15 mouse cellular contexts compared by ENCODE assay signal in the genomic region with DNA sequence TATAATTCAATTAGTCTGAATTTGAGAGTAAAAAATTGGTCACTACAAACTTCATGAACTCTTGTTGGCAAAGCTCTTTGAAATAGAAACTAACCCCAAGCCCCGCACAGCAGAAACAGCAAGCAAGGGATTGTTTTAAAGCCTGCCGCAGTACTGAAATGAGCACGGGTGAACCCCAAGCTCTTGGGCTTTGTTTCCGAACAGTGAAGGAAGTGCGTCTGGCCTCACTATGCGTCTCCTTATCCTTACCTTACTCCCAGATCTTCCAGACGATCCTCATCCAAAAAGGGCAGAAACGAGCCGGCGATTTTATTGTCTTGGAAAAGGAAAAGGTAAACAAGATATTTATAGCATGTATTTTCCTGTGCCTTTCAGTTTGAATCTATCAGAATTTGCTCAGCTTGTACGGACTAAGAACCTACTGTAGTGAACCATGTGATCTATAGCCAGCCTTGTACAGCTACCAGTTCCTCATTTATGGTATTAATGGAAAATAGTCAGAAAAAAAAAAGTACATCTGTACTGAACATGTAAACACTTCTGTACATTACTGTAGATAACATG. TPM values are rescaled to one million over a fixed set of nuclear protein-coding genes. Genes with fewer than 3 reads are reported as not detected.
DNase-seq lines count a peak whose midpoint lies in the region; ATAC-seq lines count a peak whose summit lies in the region.
"Had no signal": no experiment of that assay in that cellular context is flagged by ENCODE, and none has a peak within 500 bp of the region (broad histone marks: within the 10 kb centered on the region; RNA-seq: fewer than 3 reads in every experiment).

No protein-coding gene starts in this region.

- peaks cover 3% of the 10 kb centered on the region; the same call in 1 of the 2 replicates for H3K4me1 ChIP-seq in midbrain, embryonic 11.5 days (ENCODE audit: control insufficient read depth, insufficient read depth, low read length)
- peaks cover 6% of the 10 kb centered on the region for H3K4me1 ChIP-seq in midbrain, embryonic 16.5 days (ENCODE audit: control insufficient read depth, insufficient read depth, low read length)
- peaks cover 8% of the 10 kb centered on the region for H3K4me1 ChIP-seq in forebrain, embryonic 13.5 days

- H3K9ac ChIP-seq in midbrain, embryonic 11.5 days (ENCODE audit: low read length): no peak overlapping the region
- no peak overlapping the region for H3K9ac ChIP-seq in midbrain, embryonic 16.5 days (ENCODE audit: low read depth, low read length)
- no peak overlapping the region for H3K9ac ChIP-seq in forebrain, embryonic 13.5 days

- H3K27ac ChIP-seq in midbrain, embryonic 11.5 days (ENCODE audit: low read depth, low read length): no peak overlapping the region
- no peak overlapping the region for H3K27ac ChIP-seq in midbrain, embryonic 16.5 days (ENCODE audit: low read length)
- H3K27ac ChIP-seq in forebrain, embryonic 13.5 days: no peak overlapping the region

- no peaks in the 10 kb centered on the region for H3K27me3 ChIP-seq in midbrain, embryonic 11.5 days (ENCODE audit: control insufficient read depth, insufficient read depth, low read length)
- H3K27me3 ChIP-seq in midbrain, embryonic 16.5 days (ENCODE audit: control insufficient read depth, insufficient read depth, low read depth, low read length): no peaks in the 10 kb centered on the region
- no peaks in the 10 kb centered on the region for H3K27me3 ChIP-seq in forebrain, embryonic 13.5 days
- H3K27me3 ChIP-seq: Patski had no signal

- H3K4me3 ChIP-seq in midbrain, embryonic 11.5 days (ENCODE audit: low read depth, low read length): no peak overlapping the region
- no peak overlapping the region for H3K4me3 ChIP-seq in midbrain, embryonic 16.5 days (ENCODE audit: low read depth, low read length)
- H3K4me3 ChIP-seq in forebrain, embryonic 13.5 days: no peak overlapping the region

- no peaks in the 10 kb centered on the region for H3K9me3 ChIP-seq in midbrain, embryonic 11.5 days (ENCODE audit: control insufficient read depth, low read length)
- H3K9me3 ChIP-seq in midbrain, embryonic 16.5 days (replicated peaks; ENCODE audit: control insufficient read depth, low read length, poor library complexity, severe bottlenecking): no peaks in the 10 kb centered on the region
- no peaks in the 10 kb centered on the region for H3K9me3 ChIP-seq in forebrain, embryonic 13.5 days (replicated peaks)

- no peak for ATAC-seq in midbrain, embryonic 11.5 days (ENCODE audit: low FRiP score)
- ATAC-seq in midbrain, embryonic 16.5 days: no peak
- ATAC-seq in activated CD4-positive, CD25-positive, alpha-beta regulatory T cell, adult 4 months: peak; percentile 45
- ATAC-seq in neutrophil, adult 5-6 weeks (ENCODE audit: extremely low read depth, insufficient number of reproducible peaks, low FRiP score, poor library complexity, severe bottlenecking): 0 out of 2 replicates have a peak, but pooled peaks have one; percentile 17
- no peak for ATAC-seq in forebrain, embryonic 13.5 days
- ATAC-seq: Patski had no signal

- DNase-seq in midbrain, embryonic 11.5 days (ENCODE audit: low spot score, missing footprints): peak; percentile 72
- DNase-seq in induced T-regulatory cell, adult 2 months (ENCODE audit: low read depth): peak; percentile 71
- DNase-seq in urinary bladder, postnatal 14 days (ENCODE audit: low spot score): no peak
- no peak for DNase-seq in frontal cortex, postnatal 36 days (ENCODE audit: low spot score in 2 of 2)
- DNase-seq: cerebellum, postnatal 25 days; lung, postnatal 36 days; thymus, adult 18-20 months had no signal

- no peaks in the 10 kb centered on the region for H3K36me3 ChIP-seq in midbrain, embryonic 11.5 days (ENCODE audit: control insufficient read depth, insufficient read depth, low read length)
- H3K36me3 ChIP-seq in midbrain, embryonic 16.5 days (ENCODE audit: control insufficient read depth, insufficient read depth, low read length): no peaks in the 10 kb centered on the region
- H3K36me3 ChIP-seq in forebrain, embryonic 13.5 days (ENCODE audit: poor library complexity, severe bottlenecking): peaks cover 19% of the 10 kb centered on the region; the same call in 1 of the 2 replicates

- no peak overlapping the region for H3K4me2 ChIP-seq in midbrain, embryonic 11.5 days
- H3K4me2 ChIP-seq in midbrain, embryonic 16.5 days (ENCODE audit: low read length): no peak overlapping the region
- no peak overlapping the region for H3K4me2 ChIP-seq in forebrain, embryonic 13.5 days

- 88% methylated on average over 11 of the region's 11 CpGs for WGBS in midbrain, embryonic 11.5 days
- 87% methylated on average over 11 of the region's 11 CpGs for WGBS in midbrain, embryonic 16.5 days
- 88% methylated on average over 11 of the region's 11 CpGs for WGBS in forebrain, embryonic 13.5 days

RNA-seq across cellular contexts. Expression of a gene that starts 5.4 kb away (rescaled TPM):
- 21.0 and 21.7 TPM in 2 replicates for polyA plus RNA-seq in midbrain, embryonic 11.5 days (2014; fragmentation: Nextera tagmentation; extraction: Ambion mirVana)
- polyA plus RNA-seq in midbrain, embryonic 16.5 days (2015; fragmentation: Nextera tagmentation; extraction: Ambion mirVana): 9.1 and 9.6 TPM in 2 replicates
- 100 to 1,000 TPM; 574 to 641 TPM for polyA plus RNA-seq in activated CD4-positive, CD25-positive, alpha-beta regulatory T cell, adult 4 months (2017; shearing (Covaris generic))
- 1,618 and 1,994 TPM in 2 replicates for total RNA-seq in neutrophil, adult 5-6 weeks (2017)
- polyA plus RNA-seq in forebrain, embryonic 13.5 days (2015; fragmentation: Nextera tagmentation; extraction: Ambion mirVana): 13.9 and 16.0 TPM in 2 replicates

RNA-seq across cellular contexts. Expression of a gene that starts 42.8 kb away (rescaled TPM):
- not detected in 2 replicates for polyA plus RNA-seq in midbrain, embryonic 11.5 days (2014; fragmentation: Nextera tagmentation; extraction: Ambion mirVana)
- not detected in 2 replicates for polyA plus RNA-seq in midbrain, embryonic 16.5 days (2015; fragmentation: Nextera tagmentation; extraction: Ambion mirVana)
- not detected for polyA plus RNA-seq in activated CD4-positive, CD25-positive, alpha-beta regulatory T cell, adult 4 months (2017; shearing (Covaris generic))
- not detected in 2 replicates for total RNA-seq in neutrophil, adult 5-6 weeks (2017)
- not detected in 2 replicates for polyA plus RNA-seq in forebrain, embryonic 13.5 days (2015; fragmentation: Nextera tagmentation; extraction: Ambion mirVana)
- total RNA-seq: gastrocnemius, postnatal 4 days; layer of hippocampus, adult 8-10 months; left cerebral cortex, postnatal 36 days had no signal

RNA-seq across cellular contexts. Expression of a gene that starts 50.6 kb away (rescaled TPM):
- polyA plus RNA-seq in midbrain, embryonic 11.5 days (2014; fragmentation: Nextera tagmentation; extraction: Ambion mirVana): 5.2 and 6.0 TPM in 2 replicates
- polyA plus RNA-seq in midbrain, embryonic 16.5 days (2015; fragmentation: Nextera tagmentation; extraction: Ambion mirVana): 5.2 and 5.5 TPM in 2 replicates
- under 1 TPM in 1 of 2 experiments, not detected in 1; 0.05 TPM for polyA plus RNA-seq in activated CD4-positive, CD25-positive, alpha-beta regulatory T cell, adult 4 months (2017; shearing (Covaris generic))
- total RNA-seq in neutrophil, adult 5-6 weeks (2017): 0.23 and 0.25 TPM in 2 replicates
- 4.8 and 5.1 TPM in 2 replicates for polyA plus RNA-seq in forebrain, embryonic 13.5 days (2015; fragmentation: Nextera tagmentation; extraction: Ambion mirVana)

Comparison
In these comparisons a context has a peak if more than half of its experiments do, and no peak if none do; other contexts are left out.
1. ATAC-seq: peak in activated CD4-positive, CD25-positive, alpha-beta regulatory T cell, adult 4 months (single experiment) and neutrophil, adult 5-6 weeks (single experiment); none in midbrain, embryonic 11.5 days (single experiment), midbrain, embryonic 16.5 days (single experiment) and forebrain, embryonic 13.5 days (single experiment).
2. DNase-seq: peak in midbrain, embryonic 11.5 days (single experiment) and induced T-regulatory cell, adult 2 months (single experiment); none in urinary bladder, postnatal 14 days (single experiment) and frontal cortex, postnatal 36 days (0 of 2).
3. RNA of a gene that starts 5.4 kb away (polyA plus RNA-seq): 574 to 641 TPM in activated CD4-positive, CD25-positive, alpha-beta regulatory T cell, adult 4 months; 21.0 to 21.7 TPM in midbrain, embryonic 11.5 days, 13.9 to 16.0 TPM in forebrain, embryonic 13.5 days and 9.1 to 9.6 TPM in midbrain, embryonic 16.5 days; every median in the first group is over 10 times any median in the second.